Mouse (Mus musculus): Measurements from ENCODE around the gene Tecpr2. TPM values are rescaled to one million over a fixed set of nuclear protein-coding genes. Genes with fewer than 3 reads are reported as not detected.

The Tecpr2 gene
- polyA plus RNA-seq, 2 experiments = 1.1 to 2.3 TPM

GRCm38 (mm10) chr12:111008500-111009490 is 119.7 kb downstream of the Tecpr2 start:
- peak overlapping the region; percentile 14 for H3K27ac ChIP-seq
- H3K4me3 ChIP-seq (ENCODE audit: insufficient read depth in 1 of 2, low read depth in 2 of 2, low read length in 2 of 2) = no peak overlapping the region
- no peaks in the 10 kb centered on the region for H3K9me3 ChIP-seq (ENCODE audit: control insufficient read depth, low read length)
- WGBS (ENCODE audit: insufficient replicate concordance) = 53% methylated on average over 11 of the region's 11 CpGs
- peak overlapping the region; percentile 20; the same call in 1 of the 2 replicates for H3K4me2 ChIP-seq (ENCODE audit: low read depth)
- H3K9ac ChIP-seq (replicated peaks) = peak overlapping the region; percentile 23; the same call in 1 of the 2 replicates
- ATAC-seq (ENCODE audit: insufficient read depth) = 0 out of 2 replicates have a peak, but pooled peaks have one; percentile 15
- no peaks in the 10 kb centered on the region for H3K36me3 ChIP-seq (replicated peaks; ENCODE audit: control insufficient read depth, insufficient read depth, low read depth)
- H3K4me1 ChIP-seq (replicated peaks; ENCODE audit: control insufficient read depth in 2 of 2, insufficient read depth in 2 of 2, low read length in 1 of 2) = peaks cover 21 to 43% of the 10 kb centered on the region in 2 experiments
- DNase-seq (ENCODE audit: low read depth in 3 of 3, low spot score in 3 of 3) = no peak
- TF ChIP-seq EP300 (IDR thresholded peaks at IDR 0.05; ENCODE audit: low read depth) = no peak
- no peak for TF ChIP-seq CTCF (IDR thresholded peaks at IDR 0.05; ENCODE audit: low read depth)
- no peaks in the 10 kb centered on the region for H3K27me3 ChIP-seq (ENCODE audit: control insufficient read depth, insufficient read depth, low read length)

GRCm38 (mm10) chr12:111009615-111010257 is 120.7 kb downstream of the Tecpr2 start:
- H3K4me1 ChIP-seq (replicated peaks; ENCODE audit: control insufficient read depth in 2 of 2, insufficient read depth in 2 of 2, low read length in 1 of 2) = peaks cover 21 to 37% of the 10 kb centered on the region in 2 experiments
- no peaks in the 10 kb centered on the region for H3K27me3 ChIP-seq (ENCODE audit: control insufficient read depth, insufficient read depth, low read length)
- ATAC-seq (ENCODE audit: insufficient read depth) (peak; percentile 71), DNase-seq (ENCODE audit: low read depth in 3 of 3, low spot score in 3 of 3) (no peak)
- peak overlapping the region; percentile 20 for H3K4me2 ChIP-seq (ENCODE audit: low read depth)
- peak overlapping the region; percentile 53 for H3K27ac ChIP-seq
- H3K9me3 ChIP-seq (ENCODE audit: control insufficient read depth, low read length) = no peaks in the 10 kb centered on the region
- WGBS (ENCODE audit: insufficient replicate concordance) = 26% methylated on average over 6 of the region's 6 CpGs
- no peaks in the 10 kb centered on the region for H3K36me3 ChIP-seq (replicated peaks; ENCODE audit: control insufficient read depth, insufficient read depth, low read depth)
- peak overlapping the region; percentile 45; the same call in 1 of the 2 replicates for H3K9ac ChIP-seq (replicated peaks)
- TF ChIP-seq CTCF (IDR thresholded peaks at IDR 0.05; ENCODE audit: low read depth) (no peak), EP300 (IDR thresholded peaks at IDR 0.05; ENCODE audit: low read depth) (peak; percentile 46; the same call in 1 of the 2 replicates)
- no peak overlapping the region for H3K4me3 ChIP-seq (ENCODE audit: insufficient read depth in 1 of 2, low read depth in 2 of 2, low read length in 2 of 2)

GRCm38 (mm10) chr12:111016807-111017206 is 127.7 kb downstream of the Tecpr2 start:
- Histone ChIP-seq H3K27me3 (ENCODE audit: control insufficient read depth, insufficient read depth, low read length) (no peaks in the 10 kb centered on the region), H3K4me1 (replicated peaks; ENCODE audit: control insufficient read depth in 2 of 2, insufficient read depth in 2 of 2, low read length in 1 of 2) (peaks cover 0 to 2% of the 10 kb centered on the region in 2 experiments; a peak in 1 of 4 replicates), H3K9ac (replicated peaks) (no peak overlapping the region), H3K4me3 (ENCODE audit: insufficient read depth in 1 of 2, low read depth in 2 of 2, low read length in 2 of 2) (no peak overlapping the region), H3K27ac (no peak overlapping the region), H3K9me3 (ENCODE audit: control insufficient read depth, low read length) (no peaks in the 10 kb centered on the region), H3K36me3 (replicated peaks; ENCODE audit: control insufficient read depth, insufficient read depth, low read depth) (no peaks in the 10 kb centered on the region), H3K4me2 (ENCODE audit: low read depth) (no peak overlapping the region)
- DNase-seq (ENCODE audit: low read depth in 3 of 3, low spot score in 3 of 3) (no peak), ATAC-seq (ENCODE audit: insufficient read depth) (no peak)
- 54% methylated on average over 3 of the region's 3 CpGs for WGBS (ENCODE audit: insufficient replicate concordance)
- TF ChIP-seq EP300 (IDR thresholded peaks at IDR 0.05; ENCODE audit: low read depth) (no peak), CTCF (IDR thresholded peaks at IDR 0.05; ENCODE audit: low read depth) (no peak)

GRCm38 (mm10) chr12:111018068-111018467 is 129.0 kb downstream of the Tecpr2 start:
- DNase-seq (ENCODE audit: low read depth in 3 of 3, low spot score in 3 of 3) (no peak), ATAC-seq (ENCODE audit: insufficient read depth) (no peak)
- 81% methylated on average over 11 of the region's 11 CpGs for WGBS (ENCODE audit: insufficient replicate concordance)
- Histone ChIP-seq H3K27me3 (ENCODE audit: control insufficient read depth, insufficient read depth, low read length) (no peaks in the 10 kb centered on the region), H3K36me3 (replicated peaks; ENCODE audit: control insufficient read depth, insufficient read depth, low read depth) (no peaks in the 10 kb centered on the region), H3K9me3 (ENCODE audit: control insufficient read depth, low read length) (no peaks in the 10 kb centered on the region), H3K27ac (no peak overlapping the region), H3K4me2 (ENCODE audit: low read depth) (no peak overlapping the region), H3K9ac (replicated peaks) (no peak overlapping the region), H3K4me1 (replicated peaks; ENCODE audit: control insufficient read depth in 2 of 2, insufficient read depth in 2 of 2, low read length in 1 of 2) (peaks cover 0 to 3% of the 10 kb centered on the region in 2 experiments; a peak in 1 of 4 replicates), H3K4me3 (ENCODE audit: insufficient read depth in 1 of 2, low read depth in 2 of 2, low read length in 2 of 2) (no peak overlapping the region)
- TF ChIP-seq CTCF (IDR thresholded peaks at IDR 0.05; ENCODE audit: low read depth) = no peak
- TF ChIP-seq EP300 (IDR thresholded peaks at IDR 0.05; ENCODE audit: low read depth) = no peak
